Mouse (Mus musculus): Measurements from ENCODE around the gene Rab11fip3. TPM values are rescaled to one million over a fixed set of nuclear protein-coding genes. Genes with fewer than 3 reads are reported as not detected.

Gene Rab11fip3
- total RNA-seq, 2 experiments from 2014 or later: 57.9 to 61.5 TPM

- intact Hi-C loops (cut with DNase I): no loop called here
- no peak for DNase-seq
These were observed 124.8 kb downstream of the Rab11fip3 start, which contains the start of the genes Pigq and Nhlrc4 for GRCm38 (mm10) chr17:25944366-25945163. Gene Pigq, minus strand, starts transcription at chr17:25944936. Gene Nhlrc4, minus strand, starts transcription at chr17:25944961.

GRCm38 (mm10) chr17:25943769-25944168 lies 125.6 kb downstream of the Rab11fip3 start:
- no peak for DNase-seq
- intact Hi-C loops (cut with DNase I): no loop called here

- intact Hi-C loops (cut with DNase I): no loop called here
- DNase-seq: no peak
These were observed 126.1 kb downstream of the Rab11fip3 start for GRCm38 (mm10) chr17:25943221-25943620.

- no peak for DNase-seq
These were observed 126.7 kb downstream of the Rab11fip3 start for GRCm38 (mm10) chr17:25942597-25943151.

GRCm38 (mm10) chr17:25941511-25942241 lies 127.7 kb downstream of the Rab11fip3 start:
- peak; percentile 73 to 79 for DNase-seq
- intact Hi-C loops (cut with DNase I): no loop called here

More at GRCm38 (mm10) chr17:25942597-25943151, 126.7 kb downstream of the Rab11fip3 start:
- intact Hi-C loops (cut with DNase I): no loop called here

Other genes starting within 250 kb of the Rab11fip3 start
- 1 to 10 TPM; 8.9 to 9.3 TPM for gene Wdr24, start 245.9 kb downstream of the Rab11fip3 start, total RNA-seq (2021)
- 10 to 100 TPM; 13.4 to 13.6 TPM for gene Jmjd8, start 240.7 kb downstream of the Rab11fip3 start, total RNA-seq (2021)
- gene Stub1, start 236.2 kb downstream of the Rab11fip3 start, total RNA-seq (2021): 10 to 100 TPM; 85.4 to 86.0 TPM
- gene Rhbdl1, start 232.3 kb downstream of the Rab11fip3 start, total RNA-seq (2021): 10 to 100 TPM; 23.2 to 27.7 TPM
- 10 to 100 TPM; 18.6 to 19.2 TPM for gene Gm20683, start 227.8 kb downstream of the Rab11fip3 start, total RNA-seq (2021)
- 10 to 100 TPM; 63.4 to 68.4 TPM for gene Rhot2, start 224.7 kb downstream of the Rab11fip3 start, total RNA-seq (2021)
- 1 to 10 TPM in 1 of 2 experiments, under 1 TPM in 1; 0.39 to 1.6 TPM for gene Wdr90, start 208.1 kb downstream of the Rab11fip3 start, total RNA-seq (2021)
- gene Mcrip2, start 200.8 kb downstream of the Rab11fip3 start, total RNA-seq (2021): 100 to 1,000 TPM in 1 of 2 experiments, 10 to 100 TPM in 1; 87.2 to 102 TPM
- gene Mettl26, start 194.5 kb downstream of the Rab11fip3 start, total RNA-seq (2021): 10 to 100 TPM; 28.9 to 32.2 TPM
- under 1 TPM; 0.59 to 0.69 TPM for gene Wfikkn1, start 188.7 kb downstream of the Rab11fip3 start, total RNA-seq (2021)
- 10 to 100 TPM in 1 of 2 experiments, 1 to 10 TPM in 1; 8.5 to 10.8 TPM for gene Rab40c, start 149.8 kb downstream of the Rab11fip3 start, total RNA-seq (2021)
- 10 to 100 TPM; 24.1 to 27.4 TPM for gene Pigq, start 124.6 kb downstream of the Rab11fip3 start, total RNA-seq (2021)
- not detected for gene Nhlrc4, start 124.6 kb downstream of the Rab11fip3 start, total RNA-seq (2021)
- gene A930017K11Rik, start 117.0 kb downstream of the Rab11fip3 start, total RNA-seq (2021): not detected
- 1 to 10 TPM; 5.4 to 6.5 TPM for gene Capn15, start 83.8 kb downstream of the Rab11fip3 start, total RNA-seq (2021)
- 1 to 10 TPM; 2.3 to 2.8 TPM for gene Decr2, start 20.8 kb upstream of the Rab11fip3 start, total RNA-seq (2021)
- 1 to 10 TPM; 1.0 to 1.7 TPM for gene Nme4, start 26.0 kb upstream of the Rab11fip3 start, total RNA-seq (2021)
- 1 to 10 TPM in 1 of 2 experiments, under 1 TPM in 1; 0.69 to 1.4 TPM for gene Tmem8, start 43.7 kb upstream of the Rab11fip3 start, total RNA-seq (2021)
- 10 to 100 TPM; 55.9 to 60.6 TPM for gene Mrpl28, start 53.9 kb upstream of the Rab11fip3 start, total RNA-seq (2021)
- 10 to 100 TPM; 13.0 to 14.7 TPM for gene Axin1, start 69.1 kb upstream of the Rab11fip3 start, total RNA-seq (2021)
- not detected for gene Pdia2, start 129.5 kb upstream of the Rab11fip3 start, total RNA-seq (2021)
- gene Rgs11, start 133.4 kb upstream of the Rab11fip3 start, total RNA-seq (2021): 1 to 10 TPM; 1.0 to 1.1 TPM
- 1 to 10 TPM in 1 of 2 experiments, under 1 TPM in 1; 0.42 to 1.3 TPM for gene Arhgdig, start 138.2 kb upstream of the Rab11fip3 start, total RNA-seq (2021)
- gene Fam234a, start 174.7 kb upstream of the Rab11fip3 start, total RNA-seq (2021): 10 to 100 TPM; 65.5 to 66.9 TPM
- gene Luc7l, start 183.3 kb upstream of the Rab11fip3 start, total RNA-seq (2021): 10 to 100 TPM in 1 of 2 experiments, 1 to 10 TPM in 1; 9.9 to 10.8 TPM

All from gastrocnemius, postnatal 36 days (tissue).